Mouse (Mus musculus) ES-E14 (cell line): ENCODE measurements around the gene Ppy. TPM values are rescaled to one million over a fixed set of nuclear protein-coding genes. Genes with fewer than 3 reads are reported as not detected.

Source experiments
- DNase-seq: peaks from one replicate; pipeline ENCODE4 v3.0.0-alpha.2; 2013; ENCODE audit warnings: low read depth, low spot score
- H3K27ac ChIP-seq: 2 replicates; pipeline ENCODE4 v1.5.1; 2012; ENCODE audit warnings: low read depth, mild to moderate bottlenecking, low read length, moderate library complexity, mixed read lengths; ENCODE audit not compliant: poor library complexity, insufficient read depth, severe bottlenecking
- H3K36me3 ChIP-seq: 2 replicates; pipeline ENCODE4 v1.6.1; 2012; ENCODE audit warnings: mild to moderate bottlenecking, low read length, moderate library complexity, mixed read lengths; ENCODE audit not compliant: control insufficient read depth, poor library complexity, insufficient read depth, severe bottlenecking
- H3K4me1 ChIP-seq, 2 experiments: fragments of 150-350 bp in 1 of 2; sonication (generic) in 1 of 2; 2 replicates each; pipeline ENCODE4 v1.6.1; 2012; ENCODE audit warnings: low read length in 2 of 2, mild to moderate bottlenecking in 1 of 2, mixed read lengths in 1 of 2; ENCODE audit not compliant: control insufficient read depth in 2 of 2, insufficient read depth in 2 of 2, poor library complexity in 1 of 2
- H3K4me3 ChIP-seq, 2 experiments: fragments of 150-350 bp in 1 of 2; sonication (generic) in 1 of 2; 2 replicates each; pipeline ENCODE4 v1.5.1; 2012; ENCODE audit warnings: low read length in 2 of 2, low read depth in 1 of 2, mild to moderate bottlenecking in 1 of 2, mixed read lengths in 1 of 2; ENCODE audit not compliant: insufficient read depth in 1 of 2, poor library complexity in 1 of 2, severe bottlenecking in 1 of 2
- H3K9ac ChIP-seq: 2 replicates; pipeline ENCODE4 v1.6.1; 2012; ENCODE audit warnings: low read depth, mild to moderate bottlenecking, low read length, mixed read lengths; ENCODE audit not compliant: poor library complexity, insufficient read depth, severe bottlenecking
- H3K9me3 ChIP-seq: fragments of 150-350 bp; sonication (generic); 2 replicates; pipeline ENCODE4 v1.6.1; 2012; ENCODE audit warnings: low read depth, mild to moderate bottlenecking, low read length; ENCODE audit not compliant: control insufficient read depth, insufficient read depth
- CHD2 ChIP-seq: IDR thresholded peaks from 2 replicates; pipeline ENCODE4 v1.6.1; 2014; ENCODE audit warnings: mild to moderate bottlenecking, low read depth, low read length, inconsistent platforms
- HCFC1 ChIP-seq: IDR thresholded peaks from 2 replicates; pipeline ENCODE4 v1.6.1; 2012; ENCODE audit warnings: low read length, inconsistent platforms, borderline replicate concordance; ENCODE audit not compliant: insufficient read depth
- MAFK ChIP-seq: IDR thresholded peaks from 2 replicates; pipeline ENCODE4 v1.6.1; 2014; ENCODE audit warnings: mild to moderate bottlenecking, low read depth, low read length, inconsistent platforms; ENCODE audit not compliant: insufficient read depth
- ZC3H11A ChIP-seq: IDR thresholded peaks from 2 replicates; pipeline ENCODE4 v1.6.1; 2012; ENCODE audit warnings: low read depth, mild to moderate bottlenecking, inconsistent platforms, low read length, borderline replicate concordance
- ZNF384 ChIP-seq: IDR thresholded peaks from 2 replicates; pipeline ENCODE4 v1.6.1; 2012; ENCODE audit warnings: low read depth, low read length, inconsistent platforms
- in situ Hi-C, 2 experiments: fragments of 600-800 bp; cut with MboI; formaldehyde crosslinking; loops; one replicate each; pipeline ENCODE4 v1.15.1; 2025; ENCODE audit warnings: low sequenced_read_pairs in 2 of 2, inconsistent platforms in 1 of 2; ENCODE audit not compliant: unreplicated experiment in 2 of 2
- total RNA-seq: library from RNA; depleted of rRNA; stranded (reverse); fragments of 300-350 nt; gene quantifications from 2 replicates; pipeline ENCODE4 v1.2.3, GENCODE M21; 2012

Gene Ppy
- total RNA-seq, 1 experiment, result not detected

DNA sequence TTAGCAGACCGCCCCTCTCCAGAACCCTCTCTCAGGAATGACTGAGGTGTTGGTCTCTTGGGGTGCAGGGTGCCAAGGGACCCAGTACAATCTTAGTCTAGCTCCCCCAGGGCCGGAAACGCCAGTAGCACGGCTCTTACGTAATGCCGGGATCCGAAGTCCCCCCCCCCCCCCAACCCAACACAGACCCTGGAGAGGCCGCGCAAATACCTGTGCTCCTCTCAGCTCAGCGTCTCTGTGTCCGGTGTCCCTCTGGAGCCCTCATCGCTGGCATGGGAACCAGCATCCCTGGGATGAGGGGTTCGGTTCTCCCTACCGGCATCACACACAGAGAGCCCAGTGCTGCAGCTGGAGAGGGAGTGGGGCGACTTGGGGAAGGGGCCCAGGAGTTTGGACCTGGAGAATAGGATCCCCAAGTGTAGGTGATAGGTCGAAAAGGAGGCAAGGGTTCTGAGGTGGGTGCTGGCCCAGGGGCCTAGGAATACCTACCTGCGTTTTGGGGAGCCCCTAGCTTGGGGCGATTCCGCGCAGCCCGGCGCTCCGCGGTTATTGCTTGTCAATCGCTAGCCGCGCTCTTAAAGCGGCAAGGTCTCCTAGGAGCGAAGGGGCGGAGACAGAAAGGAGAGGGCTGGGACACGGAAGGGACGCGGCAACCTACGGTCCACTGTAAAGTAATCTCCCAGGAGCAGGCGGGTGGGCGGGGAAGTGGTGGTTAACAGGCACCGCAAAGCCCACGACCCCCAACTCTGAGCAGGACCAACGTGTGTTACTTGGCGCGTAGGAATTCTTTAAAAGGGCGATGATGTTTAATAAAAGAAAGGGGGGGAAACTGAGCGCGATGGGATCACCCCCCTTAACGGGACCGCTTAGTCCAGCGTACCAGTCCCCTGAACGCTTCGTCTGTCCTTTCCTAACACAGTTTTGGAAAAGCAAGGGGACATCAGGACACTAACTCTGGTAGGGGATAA lies 12.9 kb downstream of the Ppy start, which contains the start of gene Mpp2:
Mpp2 (minus strand) TSS at position 585 of the 968 bp plus-strand sequence.
- peak within 1 kb of the TSS; percentile 80 to 92 for H3K4me3 ChIP-seq
- no peak for TF ChIP-seq ZC3H11A
- TF ChIP-seq MAFK, result no peak
- TF ChIP-seq CHD2, result no peak
- TF ChIP-seq HCFC1, result no peak
- no peak for TF ChIP-seq ZNF384
- H3K9ac ChIP-seq, result peak within 1 kb of the TSS; percentile 58
- H3K27ac ChIP-seq, result no peak within 1 kb of the TSS
- H3K9me3 ChIP-seq, result no peaks in the 10 kb centered on the region
- H3K4me1 ChIP-seq, result no peaks in the 10 kb centered on the region; a peak in 1 of 4 replicates
- DNase-seq, result peak; percentile 54
- in situ Hi-C loops, result no loop called here
- no peaks in the 10 kb centered on the region for H3K36me3 ChIP-seq

GRCm38 (mm10) chr11:102087081-102087751 lies 13.9 kb downstream of the Ppy start:
- Histone ChIP-seq H3K9me3 (no peaks in the 10 kb centered on the region), H3K27ac (no peak overlapping the region), H3K36me3 (no peaks in the 10 kb centered on the region), H3K4me1 (no peaks in the 10 kb centered on the region; a peak in 1 of 4 replicates), H3K4me3 (peak overlapping the region; percentile 80 to 92), H3K9ac (peak overlapping the region; percentile 58)
- in situ Hi-C loops, result no loop called here
- TF ChIP-seq CHD2, result no peak
- TF ChIP-seq ZC3H11A, result no peak
- TF ChIP-seq MAFK, result no peak
- no peak for TF ChIP-seq HCFC1
- no peak for TF ChIP-seq ZNF384
- DNase-seq, result peak; percentile 73

DNA sequence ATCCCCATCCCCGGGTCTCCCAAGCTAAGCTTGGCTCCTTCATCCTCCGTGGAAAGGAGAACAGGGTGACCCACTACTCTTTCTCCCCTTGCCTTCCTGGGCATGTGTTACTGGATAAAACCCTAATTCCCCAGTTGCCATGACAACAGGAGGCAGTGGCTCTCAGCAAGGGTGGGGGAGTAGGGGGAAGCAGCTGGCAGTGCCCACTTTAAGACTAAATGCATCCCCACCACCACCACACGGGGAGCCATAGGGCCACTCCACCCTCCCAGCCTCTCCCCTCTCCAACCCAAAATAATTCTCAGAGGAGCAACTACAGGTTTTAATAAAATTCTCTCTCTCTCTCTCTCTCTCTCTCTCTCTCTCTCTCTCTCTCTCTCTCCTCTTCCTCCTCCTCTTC lies 14.8 kb downstream of the Ppy start:
- no peak overlapping the region for H3K27ac ChIP-seq
- no peak for TF ChIP-seq CHD2
- no peak for TF ChIP-seq ZNF384
- no peak for TF ChIP-seq ZC3H11A
- TF ChIP-seq HCFC1, result no peak
- no peak for TF ChIP-seq MAFK
- H3K9me3 ChIP-seq, result no peaks in the 10 kb centered on the region
- H3K36me3 ChIP-seq, result no peaks in the 10 kb centered on the region
- in situ Hi-C loops, result no loop called here
- H3K9ac ChIP-seq, result no peak overlapping the region
- DNase-seq, result no peak
- H3K4me1 ChIP-seq, result peaks cover 0 to 2% of the 10 kb centered on the region in 2 experiments; a peak in 2 of 4 replicates
- H3K4me3 ChIP-seq, result no peak overlapping the region

DNA sequence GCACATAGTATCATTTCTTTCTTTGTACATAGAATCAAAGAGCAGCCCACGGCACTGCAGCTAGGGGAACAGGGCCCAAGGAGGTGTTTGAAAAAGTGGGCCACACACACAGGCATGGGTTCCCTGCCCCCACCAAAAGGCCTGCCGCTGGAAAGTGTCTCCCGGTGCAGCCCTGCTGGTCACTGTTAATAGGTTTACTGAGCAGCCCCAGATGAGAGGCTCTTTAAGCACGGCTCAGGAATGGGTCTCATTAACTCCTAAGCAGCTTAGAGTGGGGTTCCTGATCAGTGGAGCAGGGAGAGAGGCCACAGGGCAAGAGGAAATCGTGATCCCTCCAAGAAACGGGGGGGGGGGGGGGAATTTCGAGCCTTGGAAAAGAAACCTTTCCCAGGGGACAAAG lies 17.0 kb downstream of the Ppy start:
- Histone ChIP-seq H3K4me3 (no peak overlapping the region), H3K36me3 (no peaks in the 10 kb centered on the region), H3K9ac (no peak overlapping the region), H3K9me3 (no peaks in the 10 kb centered on the region), H3K27ac (no peak overlapping the region), H3K4me1 (peaks cover 0 to 2% of the 10 kb centered on the region in 2 experiments; a peak in 2 of 4 replicates)
- no peak for TF ChIP-seq HCFC1
- TF ChIP-seq CHD2, result no peak
- no peak for TF ChIP-seq ZNF384
- TF ChIP-seq MAFK, result no peak
- TF ChIP-seq ZC3H11A, result no peak
- DNase-seq, result no peak
- in situ Hi-C loops, result no loop called here
